Mouse (Mus musculus): ENCODE measurements around the gene Sufu. TPM values are rescaled to one million over a fixed set of nuclear protein-coding genes. Genes with fewer than 3 reads are reported as not detected.
A peak's percentile ranks its signal among the peaks of the same experiment; 100 is the strongest.

The Sufu gene
- polyA plus RNA-seq, 1 experiment = 16.6 TPM

DNA sequence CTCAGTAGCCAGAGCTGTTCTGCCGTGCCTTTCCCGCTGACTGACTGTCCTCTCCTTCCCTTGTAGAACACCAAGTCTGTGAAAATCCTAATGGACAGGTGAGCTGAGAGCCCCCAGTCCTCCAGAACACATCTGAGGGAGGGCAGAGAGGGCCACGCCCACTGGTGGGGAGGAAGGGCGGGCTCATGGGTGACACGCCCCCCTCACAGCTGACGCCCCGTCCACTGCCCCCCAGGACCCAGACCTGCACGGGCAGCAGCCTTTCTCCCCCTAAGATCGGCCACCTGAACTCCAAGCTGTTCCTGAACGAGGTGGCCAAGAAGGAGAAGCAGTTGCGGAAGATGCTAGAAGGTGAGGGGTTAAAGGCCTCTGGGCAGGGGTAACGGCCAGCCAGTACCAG lies 117.7 kb downstream of the Sufu start:
- H3K4me3 ChIP-seq = no peak overlapping the region
- TF ChIP-seq POLR2A (IDR thresholded peaks at IDR 0.05; ENCODE audit: insufficient read length, low read depth) = no peak
- TF ChIP-seq CEBPB (IDR thresholded peaks at IDR 0.05; ENCODE audit: insufficient read depth, poor library complexity, severe bottlenecking) = no peak
- no peak for TF ChIP-seq E2F4 (IDR thresholded peaks at IDR 0.05; ENCODE audit: insufficient read depth)
- TF ChIP-seq TCF3 (IDR thresholded peaks at IDR 0.05; ENCODE audit: insufficient read length, low read depth) = no peak
- no peak for TF ChIP-seq SRF (IDR thresholded peaks at IDR 0.05; ENCODE audit: control insufficient read depth, insufficient read length, low read depth)
- TF ChIP-seq USF1 (IDR thresholded peaks at IDR 0.05; ENCODE audit: low read depth) = no peak
- H3K36me3 ChIP-seq (ENCODE audit: control insufficient read depth, insufficient read depth) = peaks cover 47% of the 10 kb centered on the region
- H3ac ChIP-seq (ENCODE audit: control insufficient read depth, insufficient read length) = no peak overlapping the region
- no peak overlapping the region for H3K4me2 ChIP-seq (ENCODE audit: low read depth)
- no peaks in the 10 kb centered on the region for H3K27me3 ChIP-seq (ENCODE audit: control insufficient read depth, insufficient read depth, insufficient read length)
- peaks cover 50% of the 10 kb centered on the region for H3K79me2 ChIP-seq (ENCODE audit: control insufficient read depth, insufficient read depth)

DNA sequence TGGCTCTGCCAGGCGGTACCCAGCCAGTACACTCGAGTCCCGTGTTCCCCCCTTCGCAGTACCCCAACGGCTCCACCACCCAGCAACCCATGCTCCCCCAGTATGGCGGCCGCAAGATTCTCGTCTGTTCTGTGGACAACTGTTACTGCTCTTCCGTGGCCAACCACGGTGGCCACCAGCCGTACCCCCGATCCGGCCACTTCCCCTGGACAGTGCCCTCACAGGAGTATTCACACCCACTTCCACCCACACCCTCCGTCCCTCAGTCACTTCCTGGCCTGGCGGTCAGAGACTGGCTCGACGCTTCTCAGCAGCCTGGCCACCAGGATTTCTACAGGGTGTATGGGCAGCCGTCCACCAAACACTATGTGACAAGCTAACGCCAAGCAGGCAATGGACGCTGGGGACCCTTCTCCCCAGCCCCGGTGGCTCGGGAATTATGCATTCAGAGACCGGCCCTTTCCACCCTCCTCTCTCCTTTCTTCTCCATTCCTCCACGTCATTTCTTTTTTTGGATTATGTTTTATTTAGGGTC lies 118.7 kb downstream of the Sufu start:
- Histone ChIP-seq H3K4me2 (ENCODE audit: low read depth) (no peak overlapping the region), H3K79me2 (ENCODE audit: control insufficient read depth, insufficient read depth) (peaks cover 41% of the 10 kb centered on the region), H3K4me3 (no peak overlapping the region), H3ac (ENCODE audit: control insufficient read depth, insufficient read length) (no peak overlapping the region), H3K27me3 (ENCODE audit: control insufficient read depth, insufficient read depth, insufficient read length) (no peaks in the 10 kb centered on the region), H3K36me3 (ENCODE audit: control insufficient read depth, insufficient read depth) (peaks cover 47% of the 10 kb centered on the region)
- TF ChIP-seq REST (IDR thresholded peaks at IDR 0.05; ENCODE audit: insufficient read depth, insufficient read length) (no peak), SRF (IDR thresholded peaks at IDR 0.05; ENCODE audit: control insufficient read depth, insufficient read length, low read depth) (no peak), TCF3 (IDR thresholded peaks at IDR 0.05; ENCODE audit: insufficient read length, low read depth) (no peak), MYOD1 (IDR thresholded peaks at IDR 0.05; ENCODE audit: control insufficient read depth in 1 of 3, insufficient read length in 2 of 3, low read depth in 2 of 3) (no peak), TCF12 (IDR thresholded peaks at IDR 0.05; ENCODE audit: insufficient read depth, poor library complexity, severe bottlenecking) (no peak), CEBPB (IDR thresholded peaks at IDR 0.05; ENCODE audit: insufficient read depth, poor library complexity, severe bottlenecking) (no peak), MYOG (IDR thresholded peaks at IDR 0.05; ENCODE audit: control insufficient read depth in 1 of 3, insufficient read depth in 1 of 3, insufficient read length in 2 of 3, low read depth in 2 of 3) (no peak), MAX (IDR thresholded peaks at IDR 0.05; ENCODE audit: low read depth) (no peak), POLR2A (IDR thresholded peaks at IDR 0.05; ENCODE audit: insufficient read length, low read depth) (no peak), E2F4 (IDR thresholded peaks at IDR 0.05; ENCODE audit: insufficient read depth) (no peak), POLR2AphosphoS2 (IDR thresholded peaks at IDR 0.05; ENCODE audit: insufficient read length, low read depth) (no peak), USF1 (IDR thresholded peaks at IDR 0.05; ENCODE audit: low read depth) (no peak)

DNA sequence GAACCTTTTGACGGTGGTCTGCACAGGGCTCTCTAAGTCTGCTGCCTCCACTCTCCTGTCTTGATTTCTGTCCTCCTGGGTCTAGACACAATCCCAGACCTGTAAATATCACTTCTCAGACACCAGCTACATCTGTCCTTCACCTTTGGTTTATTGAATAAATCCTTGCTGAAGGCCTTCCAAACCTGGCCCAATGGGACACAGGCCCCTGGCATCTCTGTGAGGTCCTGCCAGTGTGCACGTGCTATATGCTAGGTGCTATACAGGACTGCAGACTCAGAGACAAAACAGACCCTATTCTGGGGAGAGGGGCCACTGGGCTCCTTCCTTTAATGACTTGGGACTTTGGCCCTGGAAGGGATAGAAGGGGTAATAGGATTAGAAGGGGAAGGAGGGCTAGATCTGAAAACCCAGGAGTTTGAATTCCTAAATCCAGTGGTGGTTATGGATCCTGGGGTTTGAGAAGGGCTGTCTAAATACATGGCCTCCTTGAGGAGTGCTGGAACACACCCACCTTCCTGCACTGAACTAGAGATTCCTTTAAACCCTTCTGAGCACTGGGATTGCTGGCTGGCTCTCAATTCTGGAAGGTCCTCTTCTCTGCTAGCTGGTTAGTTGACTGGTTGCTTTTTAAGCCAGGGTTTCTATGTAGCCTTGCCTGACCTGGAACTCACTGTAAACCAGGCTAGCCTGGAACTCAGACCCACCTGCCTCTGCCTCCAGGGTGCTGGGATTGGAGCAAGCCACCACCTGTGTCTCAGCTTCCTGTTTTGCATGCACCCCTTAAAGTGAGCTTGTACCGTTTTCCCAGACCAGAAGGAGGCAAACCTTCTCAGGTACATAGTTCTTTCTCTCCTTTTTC lies 120.2 kb downstream of the Sufu start:
- no peak overlapping the region for H3ac ChIP-seq (ENCODE audit: control insufficient read depth, insufficient read length)
- peak overlapping the region; percentile 60 for H3K4me2 ChIP-seq (ENCODE audit: low read depth)
- H3K27me3 ChIP-seq (ENCODE audit: control insufficient read depth, insufficient read depth, insufficient read length) = no peaks in the 10 kb centered on the region
- TF ChIP-seq MAX (IDR thresholded peaks at IDR 0.05; ENCODE audit: low read depth) (no peak), REST (IDR thresholded peaks at IDR 0.05; ENCODE audit: insufficient read depth, insufficient read length) (no peak), POLR2AphosphoS2 (IDR thresholded peaks at IDR 0.05; ENCODE audit: insufficient read length, low read depth) (peak; percentile 80), SRF (IDR thresholded peaks at IDR 0.05; ENCODE audit: control insufficient read depth, insufficient read length, low read depth) (no peak), POLR2A (IDR thresholded peaks at IDR 0.05; ENCODE audit: insufficient read length, low read depth) (peak; percentile 10), CEBPB (IDR thresholded peaks at IDR 0.05; ENCODE audit: insufficient read depth, poor library complexity, severe bottlenecking) (no peak)
- no peak overlapping the region for H3K4me3 ChIP-seq
- peaks cover 25% of the 10 kb centered on the region for H3K79me2 ChIP-seq (ENCODE audit: control insufficient read depth, insufficient read depth)
- H3K36me3 ChIP-seq (ENCODE audit: control insufficient read depth, insufficient read depth) = peaks cover 39% of the 10 kb centered on the region

DNA sequence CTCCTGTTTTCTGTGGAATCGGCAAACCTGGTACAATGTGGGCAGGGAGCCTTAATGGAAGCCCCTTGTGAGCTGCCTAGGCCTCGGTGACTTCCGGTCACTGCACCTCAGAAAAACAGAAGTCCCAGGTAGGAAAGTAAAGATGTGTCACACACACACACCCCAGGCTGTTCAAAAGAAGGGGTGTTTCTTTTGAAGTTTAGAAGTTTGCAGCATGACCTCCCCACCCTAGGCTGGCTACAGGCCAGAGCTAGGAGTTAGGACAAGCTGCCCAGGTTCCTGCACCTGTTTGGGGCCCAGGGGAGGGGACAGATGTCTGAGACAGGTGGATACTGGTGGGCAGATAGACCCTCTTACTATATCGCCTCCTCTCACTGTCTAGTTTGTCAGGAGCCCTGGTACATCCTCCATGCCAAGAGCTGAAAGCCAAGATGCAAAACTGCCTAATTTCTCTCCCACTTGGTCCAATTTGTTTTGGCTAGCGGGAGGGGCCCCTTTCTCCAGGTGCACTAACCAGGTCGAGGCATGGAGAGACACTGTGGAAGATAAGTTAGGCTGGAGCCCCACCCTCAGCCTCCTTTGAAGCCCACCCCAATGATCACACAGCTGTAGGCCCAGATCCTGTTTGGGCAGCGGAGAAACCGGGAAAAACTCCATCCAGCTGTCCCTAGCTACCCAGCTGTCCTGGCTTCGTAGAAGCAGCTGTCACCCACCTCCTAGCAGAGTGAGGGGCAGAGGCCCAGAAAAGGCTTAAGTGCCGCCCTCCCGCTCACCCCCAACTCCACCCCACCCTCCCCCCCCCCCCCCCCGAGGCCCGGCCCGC lies 121.0 kb downstream of the Sufu start:
- TF ChIP-seq MYOD1 (IDR thresholded peaks at IDR 0.05; ENCODE audit: control insufficient read depth in 1 of 3, insufficient read length in 2 of 3, low read depth in 2 of 3) = peak; percentile 97 to 99 (median 97)
- no peak for TF ChIP-seq POLR2AphosphoS2 (IDR thresholded peaks at IDR 0.05; ENCODE audit: insufficient read length, low read depth)
- no peak for TF ChIP-seq MAX (IDR thresholded peaks at IDR 0.05; ENCODE audit: low read depth)
- TF ChIP-seq SRF (IDR thresholded peaks at IDR 0.05; ENCODE audit: control insufficient read depth, insufficient read length, low read depth) = peak; percentile 32
- peak; percentile 96 for TF ChIP-seq TCF3 (IDR thresholded peaks at IDR 0.05; ENCODE audit: insufficient read length, low read depth)
- peak; percentile 99 for TF ChIP-seq TCF12 (IDR thresholded peaks at IDR 0.05; ENCODE audit: insufficient read depth, poor library complexity, severe bottlenecking)
- peak; percentile 92 to 98 (median 97) for TF ChIP-seq MYOG (IDR thresholded peaks at IDR 0.05; ENCODE audit: control insufficient read depth in 1 of 3, insufficient read depth in 1 of 3, insufficient read length in 2 of 3, low read depth in 2 of 3)
- H3K4me2 ChIP-seq (ENCODE audit: low read depth) = peak overlapping the region; percentile 60
- peaks cover 17% of the 10 kb centered on the region for H3K79me2 ChIP-seq (ENCODE audit: control insufficient read depth, insufficient read depth)
- no peak overlapping the region for H3K4me3 ChIP-seq
- peaks cover 31% of the 10 kb centered on the region for H3K36me3 ChIP-seq (ENCODE audit: control insufficient read depth, insufficient read depth)
- no peak overlapping the region for H3ac ChIP-seq (ENCODE audit: control insufficient read depth, insufficient read length)
- H3K27me3 ChIP-seq (ENCODE audit: control insufficient read depth, insufficient read depth, insufficient read length) = no peaks in the 10 kb centered on the region
